Mouse (Mus musculus): Measurements from ENCODE around the gene Pced1a.

Pced1a gene

DNA sequence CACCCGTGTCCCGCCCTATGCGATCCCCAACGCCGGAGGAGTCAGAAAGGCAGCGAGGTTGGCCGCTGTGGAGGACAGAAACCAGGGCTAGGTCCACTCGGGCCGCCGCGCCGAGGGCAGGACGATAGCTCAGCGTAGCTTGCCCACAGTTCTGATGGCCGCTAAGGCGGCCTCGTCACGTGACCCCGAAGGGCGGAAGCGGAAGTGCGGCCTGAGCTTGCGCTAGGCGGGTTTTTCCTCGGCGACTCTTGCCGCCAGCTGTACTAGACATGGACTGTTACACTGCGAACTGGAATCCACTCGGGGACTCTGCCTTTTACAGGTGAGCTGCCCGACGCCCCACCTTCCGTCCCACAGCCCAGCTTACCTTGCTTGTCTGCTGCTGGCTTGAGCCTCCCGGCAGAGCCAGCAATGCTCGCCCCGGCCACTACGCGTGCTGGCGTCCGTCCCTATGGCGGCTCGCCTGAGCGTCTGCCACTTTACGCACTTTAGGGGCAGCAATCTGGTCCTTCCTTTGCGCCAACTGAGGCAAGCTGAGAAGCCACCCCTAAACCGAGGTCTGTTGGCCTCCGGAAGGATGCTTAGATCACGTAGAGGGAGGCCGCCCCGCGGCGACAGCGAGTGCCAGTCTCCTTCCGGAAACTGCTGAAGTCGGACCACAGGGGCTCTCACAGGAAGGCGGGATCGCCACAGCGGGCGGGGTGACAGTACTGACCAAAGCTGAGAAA lies at the start of gene Pced1a, which contains the start of gene Vps16:
Pced1a (minus strand) TSS at position 576 of the 728 bp plus-strand sequence.
Vps16 (plus strand) TSS at position 214 of the 728 bp plus-strand sequence.
- DNase-seq (ENCODE audit: extremely low read depth, low read depth, low spot score): peak; percentile 31

DNA sequence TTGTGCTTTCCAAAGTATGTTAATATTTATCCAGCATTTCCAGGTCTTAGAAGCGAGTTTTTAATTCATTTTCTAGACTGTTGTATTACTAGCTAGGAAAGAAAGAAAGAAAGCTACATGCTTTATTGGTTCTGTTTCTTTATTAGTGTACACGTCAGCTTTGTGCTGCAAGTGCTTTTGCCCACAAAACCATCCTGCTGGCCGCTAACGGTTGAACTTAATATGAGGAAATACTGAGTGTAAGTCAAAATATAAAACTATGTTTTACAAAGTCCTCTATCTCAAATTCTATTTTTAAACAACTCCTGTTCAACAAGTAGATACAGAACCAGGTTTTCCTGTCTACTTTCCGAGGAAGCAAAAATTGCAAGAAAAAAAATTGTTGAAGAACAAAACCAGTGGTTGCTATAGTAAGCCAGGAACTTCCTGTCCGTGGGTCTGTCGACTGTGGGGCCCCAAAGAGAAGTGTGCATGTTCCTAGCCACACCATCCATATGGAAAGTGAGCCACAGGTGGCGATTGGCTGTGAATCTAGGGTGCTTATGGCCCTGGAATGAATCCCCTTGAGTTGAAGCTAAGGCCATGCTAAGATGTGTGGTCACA lies 48.5 kb upstream of the Pced1a start:
- DNase-seq (ENCODE audit: extremely low read depth, low read depth, low spot score): no peak

DNA sequence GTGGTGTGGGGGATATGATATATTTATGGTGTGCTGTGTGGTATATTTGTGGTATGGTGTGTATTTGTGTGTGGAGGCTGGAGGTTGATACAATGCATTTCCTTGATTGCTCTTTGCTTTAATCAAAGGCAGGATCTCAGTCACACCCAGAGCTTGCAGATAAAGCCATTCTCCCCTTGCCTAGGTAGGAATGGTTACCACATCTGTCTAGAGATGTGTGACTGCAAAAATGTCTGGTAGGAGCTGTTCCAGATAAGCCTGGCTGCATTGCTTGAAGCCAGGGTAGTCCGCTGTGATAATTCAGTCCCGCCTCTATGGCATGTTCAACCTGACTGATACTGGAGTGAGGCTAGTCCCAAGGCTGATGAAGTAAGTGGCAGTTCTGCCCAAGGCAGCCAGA lies 45.4 kb upstream of the Pced1a start:
- DNase-seq (ENCODE audit: extremely low read depth, low read depth, low spot score): no peak

DNA sequence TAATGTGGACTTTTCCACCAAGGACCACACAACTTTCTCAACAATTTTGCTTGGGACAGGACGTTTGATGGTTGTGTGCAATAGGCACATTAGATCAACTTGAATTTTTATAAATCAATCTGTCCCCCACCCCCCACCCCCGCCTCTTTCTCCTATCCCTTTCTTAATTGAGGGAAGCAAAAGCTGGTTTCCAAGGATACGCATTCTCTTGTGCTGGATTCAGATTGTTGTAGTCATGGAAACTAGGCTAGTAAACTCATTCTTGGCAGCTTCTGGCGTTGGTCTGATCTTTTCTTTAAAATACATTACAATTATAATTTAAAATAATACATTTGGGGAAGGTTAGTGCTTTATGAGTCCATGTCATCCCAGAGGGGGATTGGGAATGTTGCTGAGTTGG lies 44.9 kb upstream of the Pced1a start:
- DNase-seq (ENCODE audit: extremely low read depth, low read depth, low spot score): no peak

DNA sequence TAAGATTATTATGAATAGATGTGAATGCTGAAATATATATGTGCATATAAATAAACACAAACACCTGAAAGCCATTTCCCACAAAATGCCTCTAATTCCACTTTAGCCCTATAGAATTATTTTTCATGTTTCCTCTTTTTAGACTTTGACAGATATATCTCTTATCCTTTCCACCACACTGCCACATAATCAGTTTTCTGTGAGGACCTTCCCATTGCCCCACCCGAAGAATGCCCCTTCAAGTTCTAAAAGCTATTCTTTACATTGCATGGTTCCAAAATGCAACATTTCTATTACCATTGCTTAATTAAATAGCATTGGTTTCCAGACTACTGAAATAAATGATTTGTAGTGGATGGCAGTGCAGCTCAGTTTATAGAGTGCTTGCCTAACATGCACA lies 41.9 kb upstream of the Pced1a start:
- no peak for DNase-seq (ENCODE audit: extremely low read depth, low read depth, low spot score)

DNA sequence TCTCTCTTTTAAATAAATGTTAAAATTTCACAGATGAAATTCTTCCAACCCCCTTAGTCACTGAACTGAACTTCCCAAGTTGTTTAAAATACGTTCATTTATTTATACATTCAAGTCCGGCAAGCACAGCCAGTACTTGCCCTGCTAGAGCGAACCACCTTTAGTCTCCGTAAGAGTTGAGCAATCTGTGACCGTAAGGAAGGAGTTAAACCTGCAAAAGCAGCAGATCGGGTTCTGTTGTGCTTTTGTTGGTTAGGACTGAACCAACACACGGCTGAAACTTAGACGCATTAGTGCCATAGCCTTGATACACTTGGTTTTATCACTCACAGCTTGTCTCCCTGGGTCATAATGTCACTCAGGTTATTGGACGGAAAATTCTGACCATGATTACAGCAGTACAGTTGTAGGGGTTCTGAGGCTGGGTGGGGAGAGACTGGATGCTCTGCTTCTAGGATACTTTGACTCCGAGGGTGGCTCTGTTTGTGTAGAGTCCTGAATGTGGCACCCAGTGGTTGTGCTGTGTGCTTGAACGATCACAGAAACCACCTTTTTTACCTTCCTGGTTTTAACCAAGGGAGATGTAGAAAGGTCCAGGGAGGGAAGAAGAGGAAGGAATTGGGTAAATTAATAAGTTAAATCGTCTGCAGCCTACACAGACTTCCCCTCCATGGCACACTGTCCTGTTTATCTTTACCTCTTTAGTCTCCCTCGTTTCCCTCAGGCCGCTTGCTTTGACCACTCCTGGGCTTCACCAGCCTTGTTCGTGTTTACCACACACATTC lies 37.0 kb upstream of the Pced1a start:
- DNase-seq (ENCODE audit: extremely low read depth, low read depth, low spot score): peak; percentile 66

DNA sequence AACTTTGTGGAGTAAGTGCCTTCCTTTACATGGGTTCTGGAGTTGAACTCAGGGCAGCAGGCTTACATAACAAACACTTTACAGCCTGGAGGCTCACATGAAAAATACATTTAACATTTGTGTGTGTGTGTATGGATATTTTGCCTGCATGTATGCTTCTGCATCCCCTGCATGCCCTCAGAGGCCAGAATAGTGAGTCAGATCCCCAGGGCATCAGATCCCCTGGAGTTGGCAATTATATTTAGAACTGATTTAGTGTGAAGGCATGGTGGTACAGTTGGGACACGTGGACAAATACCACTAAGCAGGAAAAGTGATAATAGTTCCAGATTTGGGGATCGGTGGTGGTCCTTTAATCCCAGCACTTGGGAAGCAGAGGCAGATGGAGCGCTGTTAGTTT lies 35.1 kb upstream of the Pced1a start:
- DNase-seq (ENCODE audit: extremely low read depth, low read depth, low spot score): no peak

DNA sequence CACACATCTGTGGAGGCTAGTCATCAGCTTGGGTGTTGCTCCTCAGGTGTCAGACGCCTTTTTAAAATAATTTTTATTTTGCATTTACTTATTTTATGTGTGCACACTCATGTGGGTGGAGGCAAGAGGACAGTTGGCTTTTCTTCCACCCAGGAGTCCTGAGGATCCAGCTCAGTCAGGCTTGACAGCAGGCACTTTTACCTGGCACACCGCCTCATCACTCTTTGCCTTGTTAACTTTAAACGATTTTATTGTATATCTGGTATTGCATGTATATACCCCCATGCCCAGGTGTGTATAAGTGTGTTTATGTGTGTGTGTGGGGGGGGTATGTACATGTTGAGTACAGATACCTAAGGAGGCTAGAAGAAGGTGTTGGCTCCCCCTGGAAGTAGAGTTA lies 33.4 kb upstream of the Pced1a start:
- DNase-seq (ENCODE audit: extremely low read depth, low read depth, low spot score): no peak

DNA sequence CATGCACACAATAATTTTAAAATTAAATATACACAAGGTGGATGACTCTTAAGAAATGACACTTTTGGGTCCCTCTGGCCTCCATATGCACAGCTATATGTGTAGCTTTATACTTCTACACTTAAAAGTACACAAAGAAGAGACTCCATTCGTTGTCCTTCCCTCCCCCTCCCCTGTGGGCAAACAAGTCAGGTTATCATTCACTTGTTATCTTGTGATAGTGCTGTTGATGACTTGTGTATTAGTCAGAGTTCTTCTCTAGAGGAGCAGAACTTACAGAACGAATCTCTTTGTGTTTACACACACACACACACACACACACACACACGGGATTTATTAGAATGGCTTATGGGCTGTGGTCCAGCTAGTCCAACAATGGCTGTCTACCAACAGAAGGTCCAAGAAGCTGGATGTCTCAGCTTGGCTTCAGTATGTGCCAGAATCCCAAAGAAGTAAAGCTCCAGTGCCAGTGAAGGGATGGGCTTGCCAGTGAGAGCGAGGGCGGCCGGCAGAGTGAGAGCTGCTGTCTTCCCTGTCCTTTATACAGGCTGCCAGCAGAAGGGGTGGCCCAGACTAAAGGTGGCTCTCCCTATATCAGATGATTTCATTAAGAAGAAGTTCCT lies 30.4 kb upstream of the Pced1a start:
- DNase-seq (ENCODE audit: extremely low read depth, low read depth, low spot score): no peak

DNA sequence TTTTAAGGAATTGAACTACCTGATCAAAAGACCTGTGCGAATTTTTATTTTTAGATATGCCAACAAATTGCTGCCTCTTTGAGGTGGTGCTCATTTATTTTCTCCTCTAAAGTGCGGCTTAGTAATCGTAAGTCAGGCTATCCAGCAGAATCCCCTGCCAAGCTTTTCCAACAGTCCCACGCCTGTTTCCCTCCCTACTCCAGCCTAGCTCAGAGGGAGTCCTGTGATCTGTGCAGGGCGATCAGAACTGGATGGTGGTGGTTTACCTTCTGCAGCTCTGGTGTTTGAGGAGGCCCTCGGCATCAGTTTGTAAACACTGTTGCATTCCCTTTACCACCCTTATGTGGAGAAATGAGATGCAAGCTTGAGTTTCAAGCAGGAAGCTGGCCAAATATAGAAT lies 28.9 kb upstream of the Pced1a start:
- no peak for DNase-seq (ENCODE audit: extremely low read depth, low read depth, low spot score)

DNA sequence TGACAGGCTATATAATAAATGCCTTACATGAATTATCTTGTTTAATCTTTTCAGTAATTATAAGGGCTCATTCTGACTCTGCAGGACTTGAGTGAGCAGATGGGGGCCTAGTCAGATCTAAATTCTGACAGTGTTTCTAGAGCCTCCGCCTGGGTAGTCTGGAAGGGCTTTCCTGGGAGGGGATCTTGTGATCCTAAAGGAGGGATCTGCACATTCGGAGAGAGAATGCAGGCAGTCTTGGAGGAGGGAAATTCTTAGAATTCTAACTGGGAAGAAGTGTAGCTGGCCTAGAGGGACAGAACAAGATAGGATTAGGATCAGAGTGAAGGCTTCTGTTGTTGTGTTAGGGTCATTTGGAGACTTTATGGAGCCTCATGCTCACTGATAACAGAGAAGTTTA lies 27.8 kb upstream of the Pced1a start:
- DNase-seq (ENCODE audit: extremely low read depth, low read depth, low spot score): no peak

DNA sequence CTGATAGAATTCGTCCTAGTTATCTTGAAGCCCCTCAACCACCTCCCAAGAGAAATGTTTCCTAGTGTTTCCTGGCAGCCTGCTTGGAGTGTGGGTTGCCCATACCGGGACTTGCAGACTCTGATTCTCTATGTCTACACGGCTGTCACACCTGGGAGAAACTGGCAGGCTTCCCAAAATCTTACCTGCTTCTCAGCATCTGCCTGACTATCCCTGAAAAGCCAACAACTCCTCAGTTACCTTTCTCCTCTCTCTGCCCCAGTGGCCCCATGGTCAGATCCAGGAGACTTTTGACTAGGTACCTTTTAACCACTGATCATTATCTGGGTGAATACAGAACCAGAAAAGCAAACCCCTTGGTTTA lies 27.2 kb upstream of the Pced1a start:
- DNase-seq (ENCODE audit: extremely low read depth, low read depth, low spot score): no peak

DNA sequence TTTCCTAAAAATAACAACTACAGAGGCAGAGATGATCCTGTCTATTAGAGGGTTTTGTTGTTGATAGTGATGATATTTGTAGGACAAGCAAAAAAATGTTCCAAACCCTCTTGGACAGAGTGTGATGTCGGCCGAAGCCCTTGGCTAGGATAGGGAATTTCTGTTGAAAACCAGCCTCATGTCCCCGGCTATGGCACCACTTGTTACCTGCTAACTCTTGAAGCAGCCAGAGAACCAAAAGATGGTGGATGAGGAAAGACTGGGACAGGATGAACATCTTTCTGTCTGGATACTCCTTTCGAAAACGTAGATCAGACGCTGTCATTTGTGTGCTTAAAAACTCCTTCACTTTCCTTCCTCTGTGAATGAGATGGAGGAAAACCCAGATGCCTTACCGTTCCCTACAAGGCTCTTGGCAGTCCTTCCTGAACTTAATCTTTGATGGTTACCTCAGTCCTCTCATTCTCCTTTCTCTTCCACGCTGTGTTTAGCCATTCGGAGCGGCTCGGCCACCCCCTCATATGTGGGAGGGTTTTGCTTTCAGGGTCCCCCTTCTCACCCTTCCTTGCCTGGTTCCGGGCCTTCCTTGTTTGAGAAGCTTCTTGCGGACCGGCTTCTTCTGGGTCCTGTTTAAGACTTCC lies 26.7 kb upstream of the Pced1a start:
- no peak for DNase-seq (ENCODE audit: extremely low read depth, low read depth, low spot score)

DNA sequence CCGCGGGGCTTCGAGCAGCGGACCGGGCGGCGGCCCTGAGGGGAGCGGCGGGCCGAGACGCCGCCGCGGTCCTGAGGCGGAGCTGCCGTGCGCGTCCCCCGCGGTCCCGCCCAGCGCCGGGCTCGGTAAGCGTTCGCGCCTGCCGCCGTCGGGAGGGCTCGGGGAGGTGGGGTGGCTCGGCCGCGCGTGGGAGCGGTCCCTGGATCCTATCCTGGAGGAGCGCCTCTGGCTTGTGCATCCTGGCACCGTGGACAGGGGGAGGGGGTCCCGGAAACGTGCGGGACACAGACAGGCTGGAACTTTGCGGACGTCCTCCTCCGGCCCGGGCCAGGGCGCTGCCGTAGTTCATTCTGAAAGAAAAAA lies 25.9 kb upstream of the Pced1a start:
- no peak for DNase-seq (ENCODE audit: extremely low read depth, low read depth, low spot score)

DNA sequence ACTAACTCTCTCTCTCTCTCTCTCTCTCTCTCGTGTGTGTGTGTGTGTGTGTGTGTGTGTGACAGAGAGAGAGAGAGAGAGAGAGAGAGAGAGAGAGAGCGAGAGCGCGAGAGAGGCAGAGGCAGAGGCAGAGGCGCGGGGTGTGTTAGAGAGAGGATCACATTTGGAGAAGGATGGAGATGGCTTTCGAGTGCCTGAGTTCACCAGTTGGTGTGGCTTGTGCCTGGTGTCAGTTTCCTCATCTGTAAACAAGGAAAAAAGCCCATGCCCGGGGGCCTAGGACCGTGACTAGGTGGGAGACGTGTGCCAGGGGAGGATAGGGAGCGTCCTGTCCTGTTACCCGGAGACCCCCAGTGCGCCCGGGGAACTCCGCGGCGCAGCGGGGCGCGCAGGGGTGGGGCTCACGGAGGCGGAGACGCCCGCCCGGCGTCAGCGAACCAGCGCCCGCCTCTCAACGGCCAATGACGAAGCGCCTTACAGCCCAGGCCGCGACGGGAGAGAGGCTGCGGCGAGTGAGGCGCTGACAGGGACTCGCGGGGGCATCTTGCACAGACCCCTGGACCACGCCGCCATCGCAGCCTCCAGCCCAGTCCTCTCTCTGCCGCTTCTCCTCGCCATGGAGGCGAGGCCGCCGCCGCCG lies 25.4 kb upstream of the Pced1a start, which contains the start of gene Ptpra:
Ptpra (plus strand) TSS at position 485 of the 640 bp plus-strand sequence.
- no peak for DNase-seq (ENCODE audit: extremely low read depth, low read depth, low spot score)

DNA sequence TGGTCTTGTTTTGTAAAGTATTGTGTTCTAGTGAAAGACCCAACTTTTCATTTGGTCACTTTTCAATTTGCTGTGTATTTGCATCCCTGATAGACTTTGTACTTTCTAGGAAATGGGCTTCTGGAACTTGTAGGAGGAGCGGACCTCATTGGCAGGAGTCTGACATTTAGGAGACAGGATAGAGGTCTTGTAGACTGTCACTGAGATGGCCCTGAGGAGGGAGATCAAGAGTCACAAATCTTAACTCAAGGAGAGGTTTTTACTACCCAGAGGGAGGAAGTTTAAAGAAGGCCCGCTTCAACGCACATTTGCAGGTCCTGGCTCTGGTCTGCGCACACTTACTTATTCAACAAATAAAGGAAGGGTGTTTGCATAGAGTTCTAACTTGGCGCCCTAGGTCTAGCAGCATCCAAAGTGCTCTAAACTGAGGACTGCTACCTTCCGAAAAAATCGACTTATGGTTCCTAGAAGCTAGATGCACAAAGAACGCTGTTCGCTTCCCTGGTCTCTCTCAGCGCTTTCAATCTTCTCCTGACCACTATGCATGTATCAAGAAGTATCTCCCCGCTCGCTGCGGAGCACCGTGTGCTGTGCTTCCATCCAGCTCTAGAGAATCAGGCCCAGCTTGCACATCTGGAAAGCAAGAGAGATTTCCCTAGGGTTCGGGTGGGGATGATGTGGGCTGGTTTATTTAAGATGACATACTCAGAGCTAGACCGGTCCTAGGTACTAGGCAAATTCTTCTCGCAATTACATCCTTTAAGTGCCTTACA lies 24.7 kb upstream of the Pced1a start:
- no peak for DNase-seq (ENCODE audit: extremely low read depth, low read depth, low spot score)

DNA sequence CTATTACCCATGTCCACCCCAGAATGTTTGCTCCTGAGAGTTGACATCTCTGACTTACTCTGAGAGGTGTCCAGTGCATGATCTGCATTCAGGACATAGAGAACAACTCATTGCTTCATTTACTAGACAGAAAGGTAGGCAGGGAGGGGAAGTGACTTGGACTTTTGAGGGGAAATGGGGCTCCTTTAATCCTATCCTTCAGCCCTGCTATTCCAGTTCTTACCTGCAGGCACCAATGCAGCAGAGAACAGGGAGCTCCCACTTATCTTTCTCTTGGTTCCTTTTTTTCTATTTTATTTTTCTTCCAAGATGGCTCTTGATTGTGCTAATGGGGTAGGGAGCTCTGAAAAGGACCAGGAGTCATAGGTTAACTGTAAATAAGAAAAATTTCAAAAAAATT lies 23.9 kb upstream of the Pced1a start:
- no peak for DNase-seq (ENCODE audit: extremely low read depth, low read depth, low spot score)

DNA sequence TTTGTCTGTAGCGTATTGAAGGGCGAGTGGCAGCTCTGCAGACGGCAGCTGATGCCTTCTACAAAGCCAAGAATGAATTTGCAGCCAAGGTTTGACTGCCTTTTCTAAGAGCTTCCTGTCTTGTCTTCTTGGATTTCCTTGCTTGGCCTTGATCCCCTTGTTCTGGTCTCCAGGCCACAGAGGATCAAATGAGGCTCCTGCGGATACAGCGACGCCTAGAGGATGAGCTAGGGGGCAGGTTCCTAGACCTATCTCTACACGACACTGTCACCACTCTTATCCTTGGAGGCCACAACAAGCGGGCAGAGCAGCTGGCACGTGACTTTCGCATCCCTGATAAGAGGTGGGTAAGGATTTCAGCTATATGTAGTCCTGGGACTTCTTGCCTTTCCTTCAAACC lies 17.7 kb upstream of the Pced1a start:
- no peak for DNase-seq (ENCODE audit: extremely low read depth, low read depth, low spot score)

DNA sequence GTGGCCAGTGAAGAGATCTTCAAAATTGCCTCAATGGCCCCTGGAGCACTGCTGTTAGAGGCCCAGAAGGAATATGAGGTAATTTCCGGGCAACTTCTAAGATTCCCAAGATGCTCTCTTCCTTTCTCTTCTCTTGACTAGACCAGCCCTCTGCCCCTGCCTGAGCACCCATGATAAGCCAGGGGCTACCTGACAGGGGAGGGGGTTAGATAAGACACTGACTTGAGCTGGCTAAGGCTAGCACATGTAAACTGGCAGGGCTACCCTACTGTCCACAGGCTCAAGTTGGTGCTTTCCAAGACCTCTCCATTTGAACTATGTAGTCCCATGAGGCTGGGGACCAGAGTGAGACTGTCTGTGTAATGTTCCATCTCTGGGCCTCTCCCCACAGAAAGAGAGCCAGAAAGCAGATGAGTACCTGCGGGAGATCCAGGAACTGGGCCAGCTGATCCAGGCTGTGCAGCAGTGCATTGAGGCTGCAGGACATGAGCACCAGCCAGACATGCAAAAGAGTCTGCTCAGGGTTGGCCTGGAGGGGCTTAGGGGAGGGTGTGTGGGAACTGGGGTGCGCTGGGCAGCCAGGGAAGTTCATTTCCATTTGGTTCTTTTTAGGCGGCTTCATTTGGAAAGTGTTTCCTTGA lies 15.5 kb upstream of the Pced1a start:
- no peak for DNase-seq (ENCODE audit: extremely low read depth, low read depth, low spot score)
